Mouse (Mus musculus): ENCODE measurements around the gene Mettl7b.

Mettl7b gene

DNA sequence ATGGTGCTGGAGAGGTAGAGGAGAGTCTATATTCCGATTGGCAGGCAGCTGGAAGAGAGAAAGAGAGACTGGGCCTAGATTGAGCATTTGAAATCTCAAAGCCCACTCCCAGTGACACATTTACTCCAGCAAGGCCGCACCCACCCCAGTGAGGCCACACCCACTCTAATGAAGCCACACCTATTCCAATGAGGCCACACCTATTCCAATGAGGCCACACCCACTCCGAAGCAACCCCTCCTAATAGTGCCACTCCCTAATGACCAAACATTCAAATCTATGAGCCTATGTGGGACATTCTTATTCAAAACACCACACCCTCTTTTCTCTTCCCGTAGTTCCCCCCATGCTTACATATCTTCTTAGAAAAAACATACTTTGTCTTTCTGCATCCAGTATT is 13.3 kb downstream of the Mettl7b start:
- DNase-seq (ENCODE audit: low read depth): no peak

- DNase-seq (ENCODE audit: low read depth): peak; percentile 59
These were observed 15.1 kb downstream of the Mettl7b start for GRCm38 (mm10) chr10:128945675-128946074.

DNA sequence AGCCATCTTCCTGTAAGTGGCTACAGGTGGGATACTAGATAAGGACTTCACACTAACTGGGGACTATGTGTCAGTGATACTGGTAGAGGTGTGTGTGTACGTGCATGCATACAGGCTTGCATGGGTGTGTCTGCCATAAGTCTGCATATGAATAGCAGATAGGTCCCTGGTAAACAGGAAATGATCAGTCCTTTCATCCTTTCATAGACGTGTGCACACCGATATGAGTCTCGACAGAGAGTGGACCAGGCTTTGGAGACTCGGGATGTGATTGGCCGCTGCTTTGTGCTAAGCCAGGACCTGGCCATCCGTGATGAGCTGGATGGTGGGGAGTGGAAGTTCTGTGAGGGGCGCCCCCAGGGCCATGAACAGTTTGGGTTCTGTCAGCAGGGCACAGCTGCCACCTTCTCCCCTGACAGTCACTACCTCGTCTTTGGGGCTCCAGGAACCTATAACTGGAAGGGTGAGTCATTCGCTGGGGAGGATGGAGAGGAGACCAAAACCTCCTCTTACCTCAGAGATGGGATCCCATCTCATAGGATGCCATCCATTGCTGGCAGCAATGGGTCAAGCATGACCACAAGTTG is 20.2 kb downstream of the Mettl7b start:
- peak; percentile 66 for DNase-seq (ENCODE audit: low read depth)

- DNase-seq (ENCODE audit: low read depth): no peak
These were observed 21.8 kb downstream of the Mettl7b start for GRCm38 (mm10) chr10:128938974-128939373.

DNA sequence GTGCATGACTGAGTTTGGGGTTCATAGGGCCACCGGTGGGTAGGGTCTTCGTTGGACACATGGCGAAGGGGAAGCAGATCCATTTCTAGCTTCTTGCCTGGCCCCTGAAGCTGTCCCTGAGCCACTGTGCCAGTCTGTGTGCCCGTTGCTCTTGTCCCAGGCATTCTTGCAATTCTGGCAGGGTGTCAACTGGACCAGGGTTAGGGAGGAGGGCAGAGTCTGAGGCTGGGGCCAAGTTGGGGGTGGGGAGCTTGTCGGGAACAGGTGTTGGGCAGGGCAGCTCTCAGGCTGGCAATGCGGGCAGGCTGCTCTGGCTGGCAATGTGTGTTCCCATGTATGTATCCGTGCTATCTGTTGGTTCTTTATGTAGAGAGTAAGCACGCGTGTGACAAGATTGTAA is 22.3 kb downstream of the Mettl7b start:
- no peak for DNase-seq (ENCODE audit: low read depth)

GRCm38 (mm10) chr10:128937756-128938390 is 22.9 kb downstream of the Mettl7b start:
- DNase-seq (ENCODE audit: low read depth): no peak

DNA sequence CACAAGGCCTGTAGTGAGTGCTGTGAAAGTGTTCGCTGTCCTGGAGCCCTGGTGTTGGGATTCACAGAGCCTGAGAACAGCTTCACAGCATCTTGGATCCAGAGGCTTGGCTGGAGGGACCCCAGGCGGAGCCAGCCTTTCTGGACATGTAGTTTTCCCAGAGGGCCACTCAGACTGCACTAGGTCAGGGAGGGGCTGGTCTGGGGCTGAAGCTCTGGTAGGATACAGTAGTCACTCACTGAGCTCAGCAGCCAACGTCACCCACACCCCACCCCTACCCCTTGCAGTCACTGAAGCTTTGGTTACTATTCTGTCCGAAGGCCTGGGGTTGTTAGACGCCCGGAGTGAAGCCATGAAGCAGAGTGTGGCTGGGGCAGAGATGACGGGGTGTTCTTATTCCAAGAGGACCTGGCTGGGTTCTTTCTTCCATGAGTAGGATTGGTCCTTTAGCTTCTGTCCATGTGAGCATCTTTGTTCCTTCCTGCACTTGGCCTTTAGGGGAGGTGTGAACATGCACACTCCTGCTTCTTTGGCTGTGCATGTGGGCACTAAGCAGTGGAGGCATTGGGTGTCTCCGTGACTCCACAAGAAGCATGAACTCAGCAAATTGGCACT is 24.9 kb downstream of the Mettl7b start:
- no peak for DNase-seq (ENCODE audit: low read depth)

- DNase-seq (ENCODE audit: low read depth): no peak
These were observed 25.6 kb downstream of the Mettl7b start for GRCm38 (mm10) chr10:128934997-128935787.

DNA sequence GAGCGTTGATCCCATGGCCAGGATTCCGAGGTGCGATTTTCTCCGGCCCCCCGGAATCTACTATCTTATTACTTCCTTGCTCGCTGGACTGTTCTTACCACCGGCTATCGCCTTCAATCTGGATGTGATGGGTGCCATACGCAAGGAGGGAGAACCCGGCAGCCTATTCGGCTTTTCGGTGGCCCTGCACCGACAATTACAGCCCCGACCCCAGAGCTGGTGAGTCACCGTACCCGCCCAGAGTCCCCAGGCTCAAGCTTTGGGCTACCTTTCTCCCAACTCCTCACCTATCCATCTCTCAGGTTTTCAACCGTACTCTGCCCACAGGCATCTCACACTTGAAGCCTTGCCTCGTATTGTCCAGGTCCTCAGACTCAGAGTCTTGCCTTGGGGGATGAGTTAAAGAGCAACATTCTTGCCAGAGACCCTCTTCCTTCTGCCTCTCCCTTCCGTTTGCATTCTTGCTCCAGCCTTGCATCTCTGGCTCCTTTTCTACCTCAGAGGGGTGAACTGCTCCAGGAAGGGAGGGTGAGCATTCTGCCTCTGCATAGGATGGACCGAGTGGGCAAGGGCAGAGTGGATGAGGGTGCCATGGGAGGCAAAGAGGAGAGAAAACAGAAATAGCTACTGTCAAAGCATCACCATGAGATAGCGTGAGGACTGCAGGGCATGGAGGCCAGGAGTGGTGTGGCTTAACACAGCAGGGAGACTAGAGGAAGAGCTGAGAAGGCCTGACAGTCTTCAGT is 26.6 kb downstream of the Mettl7b start:
- DNase-seq (ENCODE audit: low read depth): no peak

DNA sequence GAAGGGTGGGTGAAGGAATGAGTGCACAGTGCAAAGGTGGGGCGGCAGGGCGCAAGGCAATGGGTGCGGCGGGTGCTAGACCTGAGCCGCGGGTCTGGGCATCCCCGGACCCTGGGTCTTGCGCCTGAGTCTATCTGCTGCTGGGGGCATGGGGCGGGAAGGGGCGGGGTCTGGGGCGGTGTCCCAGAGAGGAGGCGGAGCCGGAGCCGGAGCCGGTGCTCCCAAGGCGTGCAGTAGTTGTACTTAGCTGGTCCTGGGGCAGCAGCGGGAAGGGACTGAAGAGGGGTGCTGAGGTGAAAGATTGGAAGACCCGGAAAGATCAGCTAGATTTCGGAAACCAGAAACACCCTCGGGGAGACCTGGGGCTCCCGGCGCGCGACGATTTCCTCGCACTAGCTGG is 27.2 kb downstream of the Mettl7b start, which contains the start of gene Itga7:
TSS of gene Itga7 (plus strand) at position 245 of the 400 bp plus-strand sequence.
- DNase-seq (ENCODE audit: low read depth): peak; percentile 49

DNA sequence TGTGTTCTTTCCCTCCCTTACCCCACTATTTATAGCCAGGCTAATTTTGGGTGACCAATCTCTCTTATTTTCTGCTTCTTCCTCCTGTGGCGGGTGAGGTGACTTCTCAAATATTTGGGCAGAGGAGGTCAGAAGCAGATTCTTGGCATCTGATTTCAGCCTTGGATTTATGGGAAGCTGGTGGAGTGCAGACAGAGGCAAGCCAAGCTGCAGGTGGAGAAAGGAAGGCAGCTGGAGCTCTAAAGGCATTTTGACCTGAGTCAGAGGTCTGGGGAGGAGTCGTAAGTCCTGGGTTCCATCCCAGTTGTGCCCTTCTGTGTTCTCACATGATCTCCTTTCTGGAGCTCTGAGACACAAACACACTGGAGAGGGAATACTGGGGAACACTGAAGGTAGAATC is 29.3 kb downstream of the Mettl7b start:
- DNase-seq (ENCODE audit: low read depth): no peak

DNA sequence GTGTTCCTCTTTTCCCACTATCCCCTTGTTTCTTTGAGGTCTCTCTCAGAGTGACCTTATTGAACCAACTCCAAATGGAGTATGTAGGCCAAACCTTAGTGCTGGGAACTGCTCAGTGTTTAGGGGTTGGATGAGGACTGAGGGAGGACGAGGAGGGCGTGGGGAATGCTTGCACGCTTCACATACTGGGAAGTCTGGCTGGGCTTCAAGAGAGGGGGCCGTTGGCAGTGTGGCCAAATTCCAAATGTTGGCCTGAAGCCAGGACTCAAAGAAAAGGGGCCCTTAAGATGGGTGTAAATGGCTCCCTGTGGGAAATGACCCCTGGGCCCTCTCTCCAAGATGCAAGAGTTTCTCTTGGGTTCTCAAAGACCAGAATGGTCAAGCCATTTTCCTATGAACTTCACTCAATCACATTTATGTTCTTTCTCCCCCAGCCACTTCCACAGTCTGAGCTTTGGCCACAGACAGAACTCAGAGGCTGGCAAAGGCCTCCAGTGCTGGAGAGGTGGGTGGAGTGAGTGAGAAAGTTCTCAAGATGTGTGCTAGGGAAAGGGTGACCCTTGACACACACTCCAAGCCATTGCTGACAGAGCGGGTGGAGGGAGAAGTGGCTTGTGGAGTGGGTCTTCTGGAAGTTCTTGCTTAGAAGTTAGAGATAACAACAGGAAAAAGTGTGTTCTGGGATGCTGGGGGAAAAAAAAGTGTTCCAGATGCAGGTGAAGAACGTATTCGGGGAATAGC is 31.0 kb downstream of the Mettl7b start:
- DNase-seq (ENCODE audit: low read depth): no peak

DNA sequence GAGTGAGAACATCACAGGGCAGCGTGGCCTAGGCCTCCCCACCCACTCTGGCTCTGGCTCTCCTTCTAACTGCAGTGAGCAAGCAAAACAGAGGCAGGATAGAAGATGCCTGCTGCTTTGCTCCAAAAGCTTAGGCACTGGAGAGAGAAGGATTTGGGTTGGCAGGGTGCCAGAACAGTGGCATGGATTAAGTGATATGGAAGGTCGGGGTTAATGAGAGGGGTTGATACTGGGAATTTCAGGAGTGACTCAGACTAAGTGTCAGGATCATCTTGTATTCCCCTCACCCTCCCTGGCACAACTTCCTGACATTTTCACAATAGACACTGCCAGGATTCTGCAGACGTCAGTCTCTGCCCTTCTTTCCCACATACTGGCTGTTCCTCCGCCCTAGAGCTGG is 32.4 kb downstream of the Mettl7b start:
- DNase-seq (ENCODE audit: low read depth): no peak

DNA sequence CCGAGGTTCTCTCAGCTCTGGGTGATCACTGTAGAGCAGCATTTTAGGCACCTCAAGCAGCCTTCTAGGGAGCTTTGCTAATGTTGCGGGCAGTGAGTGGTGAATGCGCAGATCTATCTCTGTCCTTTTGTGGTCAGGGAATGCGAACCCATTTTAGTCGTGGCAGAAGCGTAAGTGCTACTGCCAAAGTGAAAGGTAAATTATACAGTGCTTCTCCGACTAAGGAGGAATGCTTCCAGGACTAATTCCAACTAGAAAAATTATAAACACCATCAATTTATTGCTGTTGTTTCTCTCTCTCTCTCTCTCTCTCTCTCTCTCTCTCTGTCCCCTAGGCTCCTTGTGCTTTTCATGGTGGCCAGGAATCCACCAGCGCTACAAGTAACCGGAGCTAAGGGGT is 36.9 kb downstream of the Mettl7b start, which contains the start of gene Bloc1s1:
TSS of gene Bloc1s1 (minus strand) at position 101 of the 400 bp plus-strand sequence.
- DNase-seq (ENCODE audit: low read depth): no peak

- peak; percentile 91 for DNase-seq (ENCODE audit: low read depth)
These were observed 37.6 kb downstream of the Mettl7b start for GRCm38 (mm10) chr10:128923013-128923691.

DNA sequence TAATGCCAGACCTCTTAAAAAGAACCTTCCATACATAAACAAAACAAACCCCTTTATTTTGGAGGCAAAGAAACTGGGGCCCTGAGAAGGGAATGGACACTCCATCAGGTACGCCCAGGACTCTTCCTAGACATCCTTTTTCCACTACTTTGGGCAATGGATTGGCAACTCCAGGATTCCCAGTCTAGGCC is 38.1 kb downstream of the Mettl7b start, which contains the start of gene Rdh5:
TSS of gene Rdh5 (minus strand) at position 67 of the 191 bp plus-strand sequence.
- no peak for DNase-seq (ENCODE audit: low read depth)

DNA sequence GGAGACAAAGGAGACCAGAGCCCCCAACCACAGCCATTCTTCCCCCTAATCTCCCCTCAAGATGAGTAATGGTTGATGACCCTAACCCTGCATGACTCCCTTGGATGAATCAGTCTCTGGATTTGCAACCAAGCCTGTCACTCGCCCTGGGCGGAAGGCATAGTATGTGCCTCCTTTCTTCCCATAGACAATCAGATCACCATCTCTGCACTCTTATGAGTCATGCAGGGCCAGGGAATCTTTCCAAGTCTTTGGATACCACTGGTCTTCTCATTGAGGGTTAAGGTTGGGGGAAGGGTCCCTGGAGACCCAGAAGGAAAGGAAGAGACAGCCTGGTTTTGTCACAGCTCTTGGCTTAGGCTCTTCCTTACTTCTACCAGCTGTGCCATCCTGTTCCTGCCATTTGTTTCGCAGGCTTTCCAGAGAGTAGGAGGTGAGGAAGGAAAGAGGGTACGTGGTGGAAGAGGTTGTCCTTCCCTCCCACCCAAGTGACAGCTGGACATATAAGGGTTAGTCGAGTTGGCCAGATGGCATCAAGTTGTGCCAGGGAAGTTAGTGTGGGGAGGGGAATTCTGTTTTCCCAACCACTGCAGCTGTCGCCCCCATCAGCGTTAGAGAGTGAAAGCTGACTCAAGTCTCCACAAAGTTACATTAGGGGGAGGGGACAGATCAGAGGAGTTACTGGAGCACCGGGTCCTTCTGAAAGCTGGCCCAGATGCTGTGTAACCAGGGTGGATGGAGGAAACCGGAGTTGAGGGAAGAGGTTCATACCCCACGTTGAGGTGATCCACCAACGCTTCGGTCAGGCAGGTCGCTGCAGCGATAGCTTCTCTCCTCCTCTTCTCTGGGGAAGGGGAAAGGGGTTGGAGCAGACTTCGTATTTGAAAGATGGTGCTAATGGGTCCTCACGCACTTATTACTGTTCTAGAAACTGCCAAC is 38.6 kb downstream of the Mettl7b start:
- DNase-seq (ENCODE audit: low read depth): no peak

DNA sequence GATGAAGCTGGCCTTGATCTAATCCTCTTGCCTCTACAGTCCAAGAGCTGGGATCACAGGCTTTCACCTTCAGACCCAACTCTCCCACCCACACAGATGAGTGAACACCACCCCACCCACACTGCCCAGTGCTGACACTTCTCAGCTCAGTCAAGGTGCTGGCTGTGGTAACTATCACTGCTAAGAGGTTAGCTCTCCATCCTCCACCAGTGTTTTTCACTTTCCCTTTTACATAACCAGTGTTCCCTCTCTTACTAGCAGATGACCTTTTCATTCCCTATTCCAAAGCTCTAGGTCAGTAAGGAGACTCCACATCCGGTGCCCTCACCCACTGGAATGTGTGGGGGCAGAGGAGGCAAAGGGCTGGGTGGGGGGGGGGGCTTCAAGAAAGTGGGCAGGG is 39.5 kb downstream of the Mettl7b start:
- no peak for DNase-seq (ENCODE audit: low read depth)

- DNase-seq (ENCODE audit: low read depth): no peak
These were observed 40.0 kb downstream of the Mettl7b start for GRCm38 (mm10) chr10:128920736-128921161.

DNA sequence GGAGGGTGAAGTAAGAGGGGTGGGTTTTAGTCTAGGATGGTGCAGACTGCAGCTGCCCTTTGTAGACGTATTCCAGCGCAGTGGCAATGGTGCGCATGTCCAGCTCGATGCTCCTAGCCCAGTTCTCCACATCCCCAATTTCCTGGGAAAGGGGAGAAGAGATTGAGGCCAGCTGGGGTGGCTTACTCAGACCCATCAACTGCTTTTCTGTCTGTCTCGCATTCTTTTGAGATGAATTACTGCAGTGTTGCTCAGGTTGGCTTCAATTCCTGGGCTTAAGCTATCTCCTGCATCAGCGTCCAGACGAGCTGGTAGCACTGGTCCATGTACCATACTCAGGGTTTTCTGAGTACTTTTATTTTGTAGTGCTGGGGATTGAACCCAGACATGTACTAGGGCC is 40.8 kb downstream of the Mettl7b start:
- DNase-seq (ENCODE audit: low read depth): no peak

Measured in naive thymus-derived CD4-positive, alpha-beta T cell, adult 2 months (primary cell).